Mouse (Mus musculus) monocyte, adult 2 months (primary cell): Measurements from ENCODE around the gene Ccdc69.
"Not testable (repeated sequence)": the region's sequence is repeated elsewhere in the genome, so short reads cannot be mapped to it uniquely, and the experiment has no call there.

Experiments
- DNase-seq, 2 experiments: peaks; one replicate each; pipeline ENCODE4 v3.0.0; 2022; ENCODE audit warnings: low spot score in 2 of 2, low read depth in 1 of 2

Ccdc69 gene

GRCm38 (mm10) chr11:55077331-55078231 lies at the start of gene Ccdc69:
Gene Ccdc69, minus strand, starts transcription at chr11:55078131.
- peak; percentile 32 to 36 for DNase-seq

DNA sequence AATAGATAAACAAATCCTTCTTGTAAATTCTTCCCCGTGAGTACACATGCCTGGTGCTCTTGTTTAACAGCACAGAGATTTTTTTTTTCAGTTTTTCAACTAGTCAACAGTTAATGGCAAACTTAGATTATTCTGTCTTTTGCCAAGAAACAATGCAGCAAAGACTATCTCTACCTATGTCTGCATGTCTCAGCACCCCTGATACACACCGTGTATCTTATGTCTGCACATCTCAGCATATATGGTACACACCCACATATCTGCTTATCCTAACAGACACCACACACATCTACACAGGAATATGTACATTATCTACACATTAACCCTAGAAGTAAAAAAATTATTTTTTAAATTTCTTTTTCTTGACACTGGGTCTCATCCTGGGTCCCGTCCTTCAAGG lies 48.7 kb upstream of the Ccdc69 start:
- DNase-seq = no peak

DNA sequence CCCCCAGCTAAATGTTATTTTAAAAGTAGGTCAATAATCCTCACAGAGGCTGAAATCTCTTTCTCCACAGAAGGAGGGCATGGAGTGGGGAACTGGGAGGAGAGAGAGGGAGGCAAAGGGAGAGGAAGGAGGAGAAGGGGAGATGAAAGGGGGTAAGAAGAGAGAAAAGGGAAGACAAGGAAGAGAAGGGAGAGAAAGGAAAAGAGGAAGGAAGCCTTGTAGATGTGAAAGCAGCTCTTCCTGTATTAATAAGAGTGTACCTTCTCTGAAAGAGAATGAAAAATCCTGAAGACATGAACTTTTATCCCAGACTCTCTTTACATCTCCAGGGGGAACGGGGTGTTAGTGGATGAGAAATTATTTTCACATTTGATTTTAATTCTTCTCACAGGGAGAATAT lies 43.5 kb upstream of the Ccdc69 start:
- no peak for DNase-seq

DNA sequence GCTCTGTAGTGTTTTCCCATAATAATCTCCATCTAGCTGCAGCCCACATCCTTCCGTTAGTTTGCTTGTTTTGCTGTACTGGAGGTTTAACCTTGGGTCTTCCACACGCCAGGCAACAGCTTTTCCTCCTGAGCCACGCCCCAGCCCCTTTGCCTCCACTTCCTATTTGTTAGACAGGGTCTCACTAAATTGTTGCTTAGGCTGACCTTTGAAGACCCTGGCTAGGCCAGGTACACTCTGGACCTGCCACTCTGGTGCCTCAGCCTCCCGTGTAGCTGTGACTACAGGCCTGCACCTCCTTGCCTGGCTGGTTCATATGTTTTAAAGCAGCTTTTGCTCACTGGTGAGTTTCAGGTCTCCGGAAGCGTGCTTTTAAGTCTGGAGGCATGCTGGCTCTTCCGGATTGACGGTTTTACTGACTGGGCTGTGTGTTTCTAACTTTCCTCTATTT lies 42.9 kb upstream of the Ccdc69 start:
- no peak for DNase-seq

GRCm38 (mm10) chr11:55120279-55120678 lies 42.3 kb upstream of the Ccdc69 start:
- no peak for DNase-seq

GRCm38 (mm10) chr11:55117031-55117430 lies 39.1 kb upstream of the Ccdc69 start:
- no peak for DNase-seq

DNA sequence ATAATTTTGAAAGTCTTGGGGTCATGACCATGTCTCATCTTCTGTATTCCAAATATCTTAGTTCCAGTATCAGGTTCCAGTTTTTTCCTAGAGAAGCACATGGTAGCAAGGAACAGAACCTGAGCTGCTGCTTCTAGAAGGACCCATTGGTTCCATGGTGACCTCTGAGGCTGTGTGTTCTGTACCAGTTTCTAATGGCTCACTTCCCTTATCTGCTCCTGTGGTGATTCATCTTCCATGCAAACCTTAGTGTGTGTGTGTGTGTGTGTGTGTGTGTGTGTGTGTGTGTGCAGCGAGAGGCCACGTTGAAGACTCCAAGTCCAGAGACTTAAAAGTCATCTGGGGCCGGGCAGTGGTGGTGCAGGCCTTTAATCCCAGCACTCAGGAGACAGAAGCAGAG lies 38.1 kb upstream of the Ccdc69 start:
- DNase-seq = peak in 1 of 2 experiments; percentile 26

GRCm38 (mm10) chr11:55114291-55114690 lies 36.4 kb upstream of the Ccdc69 start:
- no peak for DNase-seq

- not testable (repeated sequence) for DNase-seq
Observed at GRCm38 (mm10) chr11:55113861-55114250, 35.9 kb upstream of the Ccdc69 start.

GRCm38 (mm10) chr11:55113209-55113860 lies 35.4 kb upstream of the Ccdc69 start:
- DNase-seq = peak; percentile 74 to 84

DNA sequence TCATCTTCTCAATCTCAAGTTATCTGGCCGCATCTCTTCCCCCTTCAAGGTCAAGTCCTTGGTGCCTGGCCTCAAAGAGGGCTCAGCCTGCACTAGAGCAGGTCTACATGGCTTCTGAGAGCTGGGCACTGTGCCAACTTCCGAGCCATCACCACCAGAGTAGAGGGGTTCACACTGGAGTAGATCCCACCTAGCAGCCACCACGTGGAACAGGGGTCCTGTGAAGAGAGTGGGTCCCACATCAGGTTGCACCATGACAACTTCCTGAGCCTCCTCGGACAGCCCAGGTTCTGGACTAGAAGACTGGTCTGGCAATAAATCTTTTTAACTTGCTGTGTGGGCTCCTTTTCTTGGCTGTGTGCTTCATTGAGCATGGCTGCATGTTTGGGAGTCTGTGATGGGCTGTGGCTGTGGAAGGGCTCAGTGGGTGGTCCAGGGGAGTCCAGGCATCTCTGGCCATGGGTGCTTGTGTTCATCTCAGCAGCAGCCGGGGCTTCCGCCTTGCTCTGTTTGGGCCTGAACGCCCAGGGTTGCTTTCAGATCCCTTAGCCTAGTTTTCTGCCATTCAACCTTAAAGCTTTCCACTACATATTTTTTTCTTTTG lies 32.7 kb upstream of the Ccdc69 start:
- no peak for DNase-seq

- no peak for DNase-seq
Observed at GRCm38 (mm10) chr11:55109521-55110300, 31.8 kb upstream of the Ccdc69 start.

- peak in 1 of 2 experiments; percentile 40 for DNase-seq
Observed at GRCm38 (mm10) chr11:55106636-55107035, 28.7 kb upstream of the Ccdc69 start.

GRCm38 (mm10) chr11:55105389-55105788 lies 27.5 kb upstream of the Ccdc69 start:
- DNase-seq = no peak

DNA sequence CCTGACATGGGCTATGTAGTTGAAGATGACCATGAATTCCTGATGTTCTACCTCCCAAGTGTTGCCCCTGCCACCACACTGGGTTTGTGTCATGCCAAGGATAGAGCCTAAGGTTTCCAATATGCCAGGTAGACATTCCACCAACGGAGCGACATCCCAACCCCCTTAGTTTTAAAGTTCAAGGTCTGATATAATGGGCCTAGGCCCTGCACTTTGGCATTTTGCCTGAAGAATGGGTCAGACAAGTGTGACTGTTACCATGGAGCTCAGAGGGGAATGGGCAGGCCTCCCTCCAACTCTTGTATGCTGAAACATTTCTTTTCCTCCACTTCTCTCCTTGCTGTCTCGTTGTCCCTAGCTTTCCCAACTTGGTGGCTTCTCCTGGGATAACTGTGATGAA lies 25.3 kb upstream of the Ccdc69 start:
- no peak for DNase-seq

- DNase-seq = no peak
Observed at GRCm38 (mm10) chr11:55102015-55102414, 24.1 kb upstream of the Ccdc69 start.

- no peak for DNase-seq
Observed at GRCm38 (mm10) chr11:55099868-55100267, 21.9 kb upstream of the Ccdc69 start.

- no peak for DNase-seq
Observed at GRCm38 (mm10) chr11:55099019-55099771, 21.3 kb upstream of the Ccdc69 start.

DNA sequence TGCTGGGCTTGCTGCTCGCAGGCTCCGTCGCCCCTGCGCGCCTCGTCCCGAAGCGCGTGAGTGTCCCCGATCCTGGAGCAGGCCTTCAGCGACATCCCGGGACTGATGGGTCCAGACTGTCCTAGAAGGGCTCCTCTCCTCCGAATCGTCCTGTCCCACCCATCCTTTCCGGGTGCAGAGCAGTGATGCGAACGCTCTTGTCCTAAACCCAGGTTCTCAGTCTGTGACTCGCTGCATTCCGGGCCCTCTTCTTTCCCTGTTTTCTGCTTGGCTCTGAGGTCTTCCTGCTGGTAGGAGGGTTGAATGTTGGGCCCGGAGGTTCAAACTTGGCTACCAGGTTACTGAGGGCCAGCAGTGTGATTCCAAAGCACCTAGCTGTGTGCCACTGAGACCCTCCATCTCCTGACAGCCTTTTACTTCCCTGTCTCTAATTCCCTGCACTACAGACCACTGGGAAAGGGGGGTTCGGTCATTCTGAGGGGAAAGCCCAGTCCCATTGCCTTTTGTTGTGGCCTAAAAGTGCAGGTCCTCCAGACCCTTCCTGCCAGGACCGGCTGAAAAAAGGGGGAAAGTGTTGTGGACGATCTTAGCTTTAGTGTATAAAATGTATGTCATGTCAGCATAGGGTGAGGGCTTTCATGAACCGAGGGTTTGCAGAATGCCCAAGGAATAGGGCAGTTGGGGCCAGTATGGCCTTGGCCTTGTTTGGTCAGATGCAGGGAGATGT lies 20.4 kb upstream of the Ccdc69 start:
- no peak for DNase-seq
